Mouse (Mus musculus) C2C12 (cell line): ENCODE results near the gene Lrrn4cl. TPM values are rescaled to one million over a fixed set of nuclear protein-coding genes. Genes with fewer than 3 reads are reported as not detected.

ENCODE experiments used
- H3K27me3 ChIP-seq: one replicate; pipeline ENCODE4 v1.6.1; 2011; ENCODE audit not compliant: control insufficient read depth, insufficient read depth, insufficient read length
- H3K36me3 ChIP-seq: one replicate; pipeline ENCODE4 v1.6.1; 2011; ENCODE audit not compliant: control insufficient read depth, insufficient read depth
- H3K4me3 ChIP-seq: one replicate; pipeline ENCODE4 v1.5.1; 2011; ENCODE audit warnings: mild to moderate bottlenecking, control low read depth; ENCODE audit not compliant: poor library complexity, insufficient read depth, severe bottlenecking
- H3K79me2 ChIP-seq: one replicate; pipeline ENCODE4 v1.6.1; 2011; ENCODE audit not compliant: control insufficient read depth, insufficient read depth
- H3K79me3 ChIP-seq: one replicate; pipeline ENCODE4 v1.6.1; 2011; ENCODE audit warnings: low read depth, control low read depth
- H3ac ChIP-seq: one replicate; pipeline ENCODE3; 2011; ENCODE audit warnings: low read depth; ENCODE audit not compliant: control insufficient read depth, insufficient read length
- CEBPB ChIP-seq: IDR thresholded peaks from one replicate; pipeline ENCODE4 v1.6.1; 2011; ENCODE audit warnings: low read depth, mild to moderate bottlenecking, control low read depth, moderate library complexity
- CTCF ChIP-seq: IDR thresholded peaks from one replicate; pipeline ENCODE4 v1.5.1; 2011; ENCODE audit not compliant: control insufficient read depth, insufficient read depth, insufficient read length
- FOSL1 ChIP-seq: IDR thresholded peaks from one replicate; pipeline ENCODE4 v1.8.0; 2011; ENCODE audit warnings: mild to moderate bottlenecking, low read length; ENCODE audit not compliant: poor library complexity, insufficient read depth, severe bottlenecking
- MAX ChIP-seq: IDR thresholded peaks from one replicate; pipeline ENCODE4 v1.6.1; 2011; ENCODE audit warnings: mild to moderate bottlenecking, control low read depth
- MYOD1 ChIP-seq: IDR thresholded peaks from one replicate; pipeline ENCODE4 v1.6.1; 2011; ENCODE audit warnings: low read depth; ENCODE audit not compliant: control insufficient read depth, insufficient read length
- MYOG ChIP-seq: IDR thresholded peaks from one replicate; pipeline ENCODE4 v1.6.1; 2011; ENCODE audit not compliant: control insufficient read depth, insufficient read length; ENCODE audit errors: extremely low read depth
- USF1 ChIP-seq: IDR thresholded peaks from one replicate; pipeline ENCODE4 v1.6.1; 2011; ENCODE audit warnings: low read depth, mild to moderate bottlenecking, control low read depth, moderate library complexity
- polyA plus RNA-seq: library from polyadenylated mRNA; unstranded; fragments of >200 nt; fragmentation: generic; extraction: Trizol; gene quantifications from one replicate; pipeline ENCODE4 v1.2.1, GENCODE M21; 2012; ENCODE audit warnings: missing spikeins

The Lrrn4cl gene
- polyA plus RNA-seq, 1 experiment, result 0.25 TPM

DNA sequence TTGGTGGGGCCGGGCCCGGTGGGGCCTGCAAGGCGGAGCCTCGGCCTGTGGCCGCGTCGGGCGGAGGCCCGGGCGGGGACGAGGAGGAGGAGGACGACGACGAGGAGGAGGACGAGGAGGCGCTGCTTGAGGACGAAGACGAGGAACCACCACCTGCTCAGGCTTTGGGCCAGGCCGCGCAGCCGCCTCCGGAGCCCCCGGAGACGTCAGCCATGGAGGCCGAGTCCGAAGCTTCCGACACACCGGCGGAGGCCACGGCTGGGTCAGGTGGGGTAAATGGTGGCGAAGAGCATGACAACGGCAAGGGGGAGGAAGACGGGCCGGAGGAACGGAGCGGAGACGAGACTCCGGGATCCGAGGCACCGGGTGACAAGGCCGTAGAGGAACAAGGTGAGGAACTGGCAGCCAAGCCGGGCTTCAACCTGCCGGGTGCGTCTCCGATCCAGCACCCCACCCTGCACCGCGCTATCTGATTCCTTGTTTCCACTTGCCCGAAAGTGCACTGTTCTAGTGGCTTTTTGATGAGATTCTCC is 30.1 kb upstream of the Lrrn4cl start:
- H3ac ChIP-seq, result peak overlapping the region; percentile 74
- H3K4me3 ChIP-seq, result peak overlapping the region; percentile 99
- no peaks in the 10 kb centered on the region for H3K27me3 ChIP-seq
- peaks cover 88% of the 10 kb centered on the region for H3K79me2 ChIP-seq
- peaks cover 75% of the 10 kb centered on the region for H3K79me3 ChIP-seq
- H3K36me3 ChIP-seq, result peaks cover 56% of the 10 kb centered on the region
- TF ChIP-seq MAX, result no peak

GRCm38 (mm10) chr19:8821146-8821545 is 29.4 kb upstream of the Lrrn4cl start:
- H3K4me3 ChIP-seq, result peak overlapping the region; percentile 99
- peak overlapping the region; percentile 74 for H3ac ChIP-seq
- H3K79me3 ChIP-seq, result peaks cover 70% of the 10 kb centered on the region
- H3K79me2 ChIP-seq, result peaks cover 81% of the 10 kb centered on the region
- no peaks in the 10 kb centered on the region for H3K27me3 ChIP-seq
- peaks cover 57% of the 10 kb centered on the region for H3K36me3 ChIP-seq
- TF ChIP-seq USF1 (no peak), CEBPB (no peak), CTCF (no peak), MAX (no peak), FOSL1 (no peak), MYOG (no peak), MYOD1 (no peak)

DNA sequence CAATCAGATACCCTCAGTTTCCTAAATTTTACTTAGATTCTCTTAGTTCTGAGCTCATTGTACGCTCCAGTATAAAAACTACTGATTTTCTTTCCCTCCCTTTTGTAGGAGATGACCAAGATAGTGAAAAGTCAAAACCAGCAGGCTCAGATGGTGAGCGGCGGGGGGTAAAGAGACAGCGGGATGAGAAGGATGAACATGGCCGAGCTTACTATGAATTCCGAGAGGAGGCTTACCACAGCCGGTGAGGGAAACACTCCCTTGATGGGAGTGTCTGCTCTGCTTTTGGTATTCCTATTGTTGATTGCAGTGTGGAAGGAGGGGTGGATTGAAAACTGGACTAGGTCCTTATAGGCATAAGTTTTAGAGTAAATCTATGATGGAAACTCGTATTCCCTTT is 27.9 kb upstream of the Lrrn4cl start:
- TF ChIP-seq FOSL1 (no peak), CEBPB (no peak)
- Histone ChIP-seq H3ac (no peak overlapping the region), H3K27me3 (no peaks in the 10 kb centered on the region), H3K36me3 (peaks cover 61% of the 10 kb centered on the region), H3K79me3 (peaks cover 57% of the 10 kb centered on the region), H3K79me2 (peaks cover 75% of the 10 kb centered on the region), H3K4me3 (no peak overlapping the region)

DNA sequence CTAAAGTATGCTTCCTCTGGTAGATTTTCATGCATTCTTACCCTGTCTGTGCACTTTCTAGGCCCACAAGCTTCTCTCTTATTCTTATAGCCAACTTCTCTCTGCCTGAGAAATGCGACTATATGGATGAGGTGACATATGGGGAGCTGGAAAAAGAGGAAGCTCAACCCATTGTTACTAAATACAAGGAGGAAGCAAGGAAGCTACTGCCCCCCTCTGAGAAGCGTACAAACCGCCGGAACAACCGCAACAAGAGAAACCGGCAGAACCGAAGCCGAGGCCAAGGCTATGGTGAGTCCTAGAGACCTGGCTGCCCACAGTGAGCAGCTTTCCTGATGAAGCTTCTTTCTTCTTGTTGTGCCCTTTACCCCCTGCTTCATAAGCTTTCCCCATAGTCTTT is 20.9 kb upstream of the Lrrn4cl start, which contains the start of gene AC129217.1:
AC129217.1 (plus strand) TSS at position 114 of the 400 bp plus-strand sequence.
- Histone ChIP-seq H3K79me2 (peaks cover 33% of the 10 kb centered on the region), H3K4me3 (no peak within 1 kb of the TSS), H3K27me3 (no peaks in the 10 kb centered on the region), H3ac (no peak within 1 kb of the TSS), H3K36me3 (peaks cover 98% of the 10 kb centered on the region), H3K79me3 (peaks cover 5% of the 10 kb centered on the region)
- TF ChIP-seq FOSL1 (no peak), MYOG (no peak), CEBPB (no peak), USF1 (no peak), MYOD1 (no peak), CTCF (no peak), MAX (no peak)

DNA sequence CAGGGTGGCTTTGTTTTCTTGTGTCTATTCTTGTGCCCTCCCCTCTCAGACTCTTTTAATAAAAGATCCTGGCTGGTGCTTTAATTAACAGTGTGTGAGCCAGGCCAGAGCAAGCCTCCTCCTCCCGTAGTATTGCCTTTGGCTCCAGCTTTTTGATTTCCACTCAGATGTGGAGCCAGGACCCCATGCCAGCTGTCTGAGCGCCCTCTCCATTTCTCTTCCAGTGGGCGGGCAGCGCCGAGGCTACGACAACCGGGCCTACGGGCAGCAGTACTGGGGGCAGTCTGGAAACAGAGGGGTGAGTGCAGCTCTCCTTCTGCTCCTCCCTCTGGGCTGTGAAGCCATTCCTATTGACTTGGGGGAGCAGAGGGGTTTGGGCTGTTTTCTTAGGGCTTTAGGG is 19.9 kb upstream of the Lrrn4cl start:
- Histone ChIP-seq H3K79me3 (peaks cover 2% of the 10 kb centered on the region), H3K27me3 (no peaks in the 10 kb centered on the region), H3ac (no peak overlapping the region), H3K79me2 (peaks cover 24% of the 10 kb centered on the region), H3K36me3 (peaks cover 99% of the 10 kb centered on the region), H3K4me3 (no peak overlapping the region)
- TF ChIP-seq CEBPB, result no peak
- no peak for TF ChIP-seq MAX
- TF ChIP-seq MYOD1, result no peak
- TF ChIP-seq MYOG, result no peak
- no peak for TF ChIP-seq CTCF
- TF ChIP-seq USF1, result no peak
- TF ChIP-seq FOSL1, result no peak

GRCm38 (mm10) chr19:8831262-8831661 is 19.3 kb upstream of the Lrrn4cl start:
- peaks cover 24% of the 10 kb centered on the region for H3K79me2 ChIP-seq
- TF ChIP-seq MAX (no peak), USF1 (no peak), CTCF (no peak), CEBPB (no peak), MYOG (no peak), FOSL1 (no peak), MYOD1 (no peak)
- H3K36me3 ChIP-seq, result peaks cover 99% of the 10 kb centered on the region
- H3K4me3 ChIP-seq, result no peak overlapping the region
- H3K79me3 ChIP-seq, result peaks cover 2% of the 10 kb centered on the region
- no peak overlapping the region for H3ac ChIP-seq
- H3K27me3 ChIP-seq, result no peaks in the 10 kb centered on the region
